Mouse (Mus musculus) liver, adult 2 months (tissue): Measurements from ENCODE around the gene Tie1. TPM values are rescaled to one million over a fixed set of nuclear protein-coding genes. Genes with fewer than 3 reads are reported as not detected.

Experiments
- DNase-seq: peaks from one replicate; pipeline ENCODE4 v3.0.0-alpha.2; 2011; ENCODE audit warnings: low read depth, low spot score; ENCODE audit errors: extremely low read depth
- H3K27ac ChIP-seq: fragments of 200-500 bp; replicated peaks from 2 replicates; pipeline ENCODE4 v1.5.1; 2012; ENCODE audit warnings: low read depth, mild to moderate bottlenecking, control low read depth, inconsistent platforms, low read length; ENCODE audit not compliant: insufficient read depth
- H3K27me3 ChIP-seq: fragments of 200-500 bp; 2 replicates; pipeline ENCODE4 v1.6.1; 2012; ENCODE audit warnings: mild to moderate bottlenecking, moderate library complexity, low read length, inconsistent platforms; ENCODE audit not compliant: control insufficient read depth, insufficient read depth
- H3K36me3 ChIP-seq: fragments of 200-500 bp; 2 replicates; pipeline ENCODE4 v1.6.1; 2012; ENCODE audit warnings: low read length, inconsistent platforms; ENCODE audit not compliant: control insufficient read depth, insufficient read depth
- H3K4me1 ChIP-seq: fragments of 200-500 bp; 2 replicates; pipeline ENCODE4 v1.6.1; 2011; ENCODE audit warnings: low read length; ENCODE audit not compliant: control insufficient read depth, insufficient read depth
- H3K4me3 ChIP-seq: fragments of 200-500 bp; 2 replicates; pipeline ENCODE4 v1.5.1; 2011; ENCODE audit warnings: low read depth, mild to moderate bottlenecking, control low read depth, low read length, moderate library complexity; ENCODE audit not compliant: insufficient read depth
- H3K79me2 ChIP-seq: fragments of 200-500 bp; 2 replicates; pipeline ENCODE4 v1.6.1; 2012; ENCODE audit warnings: inconsistent platforms, mild to moderate bottlenecking, low read length, moderate library complexity; ENCODE audit not compliant: control insufficient read depth, insufficient read depth
- H3K9ac ChIP-seq: fragments of 200-500 bp; 2 replicates; pipeline ENCODE4 v1.6.1; 2012; ENCODE audit warnings: low read depth, mild to moderate bottlenecking, control low read depth, inconsistent platforms, low read length
- CTCF ChIP-seq: fragments of 200-500 bp; IDR thresholded peaks from 2 replicates; pipeline ENCODE4 v1.5.1; 2011; ENCODE audit warnings: low read depth, low read length, control low read depth
- POLR2A ChIP-seq: fragments of 200-500 bp; IDR thresholded peaks from 2 replicates; pipeline ENCODE4 v1.6.1; 2011; ENCODE audit warnings: low read length, control low read depth; ENCODE audit not compliant: insufficient read depth; ENCODE audit errors: extremely low read depth
- WGBS: fragments of 180-500 bp; shearing (Covaris S2); methylation state at CpG from one replicate; pipeline ENCODE4 v1.1.7; 2018; 5-methylcytosine and 5-hydroxymethylcytosine counted together
- polyA plus RNA-seq: library from polyadenylated mRNA; depleted of rRNA; stranded (reverse); fragments of >200 nt; gene quantifications from 2 replicates; pipeline ENCODE4 v1.2.3, GENCODE M21; 2012; rRNA removed
- total RNA-seq: library from RNA; depleted of rRNA; stranded (reverse); fragments of >200 nt; gene quantifications from 2 replicates; pipeline ENCODE4 v1.2.3, GENCODE M21; 2014; rRNA removed

Tie1 gene
- total and polyA plus RNA-seq, 2 experiments: 6.6 to 8.9 TPM

GRCm38 (mm10) chr4:118424541-118425160 lies 65.2 kb downstream of the Tie1 start:
- H3K4me1 ChIP-seq: peaks cover 10% of the 10 kb centered on the region
- H3K4me3 ChIP-seq: no peak overlapping the region
- H3K36me3 ChIP-seq: peaks cover 12% of the 10 kb centered on the region; the same call in 1 of the 2 replicates
- DNase-seq: no peak
- no peak overlapping the region for H3K27ac ChIP-seq
- TF ChIP-seq CTCF (no peak), POLR2A (no peak)
- no peaks in the 10 kb centered on the region for H3K27me3 ChIP-seq
- 86% methylated on average over 4 of the region's 4 CpGs for WGBS
- no peaks in the 10 kb centered on the region for H3K79me2 ChIP-seq
- no peak overlapping the region for H3K9ac ChIP-seq

GRCm38 (mm10) chr4:118421384-118421783 lies 68.5 kb downstream of the Tie1 start:
- peaks cover 30% of the 10 kb centered on the region; the same call in 1 of the 2 replicates for H3K36me3 ChIP-seq
- H3K27ac ChIP-seq: no peak overlapping the region
- H3K4me1 ChIP-seq: no peaks in the 10 kb centered on the region
- no peak for DNase-seq
- WGBS: 100% methylated on average over 3 of the region's 3 CpGs
- no peak overlapping the region for H3K9ac ChIP-seq
- no peaks in the 10 kb centered on the region for H3K27me3 ChIP-seq
- no peak overlapping the region for H3K4me3 ChIP-seq
- TF ChIP-seq POLR2A: no peak
- no peaks in the 10 kb centered on the region for H3K79me2 ChIP-seq

Other genes starting within 250 kb of the Tie1 start
- gene Ptprf, start 198.7 kb downstream of the Tie1 start, total RNA-seq: 40.1 and 67.4 TPM in 2 replicates
- 89.8 and 101 TPM in 2 replicates for gene Ptprf, start 198.7 kb downstream of the Tie1 start, polyA plus RNA-seq
- gene Szt2, start 80.8 kb downstream of the Tie1 start, total RNA-seq: 3.0 and 5.2 TPM in 2 replicates
- 8.8 and 11.9 TPM in 2 replicates for gene Szt2, start 80.8 kb downstream of the Tie1 start, polyA plus RNA-seq
- gene Med8, start 80.7 kb downstream of the Tie1 start, total RNA-seq: 37.0 and 40.3 TPM in 2 replicates
- gene Med8, start 80.7 kb downstream of the Tie1 start, polyA plus RNA-seq: 25.5 and 31.3 TPM in 2 replicates
- 16.9 and 23.1 TPM in 2 replicates for gene Elovl1, start 62.0 kb downstream of the Tie1 start, total RNA-seq
- 132 and 135 TPM in 2 replicates for gene Elovl1, start 62.0 kb downstream of the Tie1 start, polyA plus RNA-seq
- gene Cdc20, start 52.7 kb downstream of the Tie1 start, total RNA-seq: 0.46 and 5.4 TPM in 2 replicates
- gene Cdc20, start 52.7 kb downstream of the Tie1 start, polyA plus RNA-seq: 0.59 and 0.93 TPM in 2 replicates
- gene Mpl, start 32.5 kb downstream of the Tie1 start, total RNA-seq: not detected in 2 replicates
- gene Mpl, start 32.5 kb downstream of the Tie1 start, polyA plus RNA-seq: not detected in 2 replicates
- gene 2610528J11Rik, start 36.9 kb upstream of the Tie1 start, total RNA-seq: 19.8 and 21.5 TPM in 2 replicates
- gene 2610528J11Rik, start 36.9 kb upstream of the Tie1 start, polyA plus RNA-seq: 52.6 and 54.6 TPM in 2 replicates
- 2.9 and 3.5 TPM in 2 replicates for gene Tmem125, start 54.0 kb upstream of the Tie1 start, total RNA-seq
- gene Tmem125, start 54.0 kb upstream of the Tie1 start, polyA plus RNA-seq: 13.1 and 17.5 TPM in 2 replicates
- gene Cfap57, start 130.7 kb upstream of the Tie1 start, total RNA-seq: not detected in 2 replicates
- not detected in 2 replicates for gene Cfap57, start 130.7 kb upstream of the Tie1 start, polyA plus RNA-seq
- gene Ebna1bp2, start 130.7 kb upstream of the Tie1 start, total RNA-seq: 19.6 and 19.9 TPM in 2 replicates
- gene Ebna1bp2, start 130.7 kb upstream of the Tie1 start, polyA plus RNA-seq: 10.3 and 13.0 TPM in 2 replicates
- gene Olfr62, start 168.9 kb upstream of the Tie1 start, total RNA-seq: not detected in 2 replicates
- not detected in 2 replicates for gene Olfr62, start 168.9 kb upstream of the Tie1 start, polyA plus RNA-seq
- not detected in 2 replicates for gene Olfr1342, start 202.7 kb upstream of the Tie1 start, total RNA-seq
- gene Olfr1342, start 202.7 kb upstream of the Tie1 start, polyA plus RNA-seq: not detected in 2 replicates
- not detected in 2 replicates for gene Olfr1341, start 213.5 kb upstream of the Tie1 start, total RNA-seq
- not detected in 2 replicates for gene Olfr1341, start 213.5 kb upstream of the Tie1 start, polyA plus RNA-seq
- gene Olfr1340, start 230.1 kb upstream of the Tie1 start, total RNA-seq: not detected in 2 replicates
- not detected in 2 replicates for gene Olfr1340, start 230.1 kb upstream of the Tie1 start, polyA plus RNA-seq
- gene Olfr1339, start 242.1 kb upstream of the Tie1 start, total RNA-seq: not detected in 2 replicates
- not detected in 2 replicates for gene Olfr1339, start 242.1 kb upstream of the Tie1 start, polyA plus RNA-seq